Mouse (Mus musculus) heart, adult 10 weeks (tissue): Measurements from ENCODE around the gene Twsg1. TPM values are rescaled to one million over a fixed set of nuclear protein-coding genes. Genes with fewer than 3 reads are reported as not detected.

Source experiments
- polyA plus RNA-seq: library from polyadenylated mRNA; stranded (reverse); fragments of 350-450 nt; fragmentation: Illumina TruSeq; extraction: RNeasy Lipid Tissue Mini Kit (QIAGEN cat#74804); gene quantifications from one replicate; pipeline ENCODE4 v1.2.3, GENCODE M21; 2014; ENCODE audit warnings: low read depth, low replicate concordance

Gene Twsg1
- 73.7 TPM for polyA plus RNA-seq

GRCm38 (mm10) chr17:65950622-65951404 lies at the start of gene Twsg1:
Twsg1 (minus strand) TSS chr17:65951226.

GRCm38 (mm10) chr17:65885697-65886529 lies 65.1 kb downstream of the Twsg1 start, which contains the start of gene Ralbp1:
Ralbp1 (minus strand) TSS chr17:65885798.

Other genes with a start within 250 kb of the Twsg1 start
- 11.8 TPM for gene Rab31, start 178.5 kb downstream of the Twsg1 start, polyA plus RNA-seq
- 29.3 TPM for gene Ppp4r1, start 168.7 kb downstream of the Twsg1 start, polyA plus RNA-seq
- 29.7 TPM for gene Ralbp1, start 65.4 kb downstream of the Twsg1 start, polyA plus RNA-seq
- gene Ankrd12, start 125.9 kb upstream of the Twsg1 start, polyA plus RNA-seq: 5.9 TPM
- gene Ndufv2, start 150.3 kb upstream of the Twsg1 start, polyA plus RNA-seq: 1,021 TPM
- 29.1 TPM for gene Washc1, start 160.3 kb upstream of the Twsg1 start, polyA plus RNA-seq
- 2.7 TPM for gene Ddx11, start 172.3 kb upstream of the Twsg1 start, polyA plus RNA-seq